Mouse (Mus musculus): ENCODE data around the gene Hes1. TPM values are rescaled to one million over a fixed set of nuclear protein-coding genes. Genes with fewer than 3 reads are reported as not detected.
A peak's percentile ranks its signal among the peaks of the same experiment; 100 is the strongest.

Gene Hes1
- polyA plus RNA-seq, 1 experiment, result 106 TPM

- no peak overlapping the region for H3K27ac ChIP-seq (ENCODE audit: insufficient read depth, low read length)
- TF ChIP-seq CTCF (IDR thresholded peaks at IDR 0.05; ENCODE audit: borderline replicate concordance, insufficient read depth, low read length) (no peak), POLR2A (IDR thresholded peaks at IDR 0.05; ENCODE audit: low read depth, low read length) (no peak)
- peaks cover 5% of the 10 kb centered on the region for H3K4me1 ChIP-seq (ENCODE audit: control insufficient read depth, insufficient read depth, low read length)
- H3K4me3 ChIP-seq (ENCODE audit: insufficient read depth, low read length), result no peak overlapping the region
Observed at GRCm38 (mm10) chr16:30110466-30110865, 46.3 kb downstream of the Hes1 start.

GRCm38 (mm10) chr16:30111069-30111468 lies 46.9 kb downstream of the Hes1 start:
- Histone ChIP-seq H3K27ac (ENCODE audit: insufficient read depth, low read length) (peak overlapping the region; percentile 73), H3K4me3 (ENCODE audit: insufficient read depth, low read length) (no peak overlapping the region), H3K4me1 (ENCODE audit: control insufficient read depth, insufficient read depth, low read length) (peaks cover 5% of the 10 kb centered on the region)
- TF ChIP-seq POLR2A (IDR thresholded peaks at IDR 0.05; ENCODE audit: low read depth, low read length) (no peak), CTCF (IDR thresholded peaks at IDR 0.05; ENCODE audit: borderline replicate concordance, insufficient read depth, low read length) (no peak)

GRCm38 (mm10) chr16:30111566-30111965 lies 47.4 kb downstream of the Hes1 start:
- H3K27ac ChIP-seq (ENCODE audit: insufficient read depth, low read length), result peak overlapping the region; percentile 73
- no peak overlapping the region for H3K4me3 ChIP-seq (ENCODE audit: insufficient read depth, low read length)
- no peak for TF ChIP-seq CTCF (IDR thresholded peaks at IDR 0.05; ENCODE audit: borderline replicate concordance, insufficient read depth, low read length)
- no peak for TF ChIP-seq POLR2A (IDR thresholded peaks at IDR 0.05; ENCODE audit: low read depth, low read length)
- peaks cover 5% of the 10 kb centered on the region for H3K4me1 ChIP-seq (ENCODE audit: control insufficient read depth, insufficient read depth, low read length)

GRCm38 (mm10) chr16:30113170-30113569 lies 49.0 kb downstream of the Hes1 start:
- peaks cover 5% of the 10 kb centered on the region for H3K4me1 ChIP-seq (ENCODE audit: control insufficient read depth, insufficient read depth, low read length)
- no peak overlapping the region for H3K4me3 ChIP-seq (ENCODE audit: insufficient read depth, low read length)
- TF ChIP-seq CTCF (IDR thresholded peaks at IDR 0.05; ENCODE audit: borderline replicate concordance, insufficient read depth, low read length) (no peak), POLR2A (IDR thresholded peaks at IDR 0.05; ENCODE audit: low read depth, low read length) (no peak)
- H3K27ac ChIP-seq (ENCODE audit: insufficient read depth, low read length), result no peak overlapping the region

- H3K4me3 ChIP-seq (ENCODE audit: insufficient read depth, low read length), result no peak overlapping the region
- no peak for TF ChIP-seq CTCF (IDR thresholded peaks at IDR 0.05; ENCODE audit: borderline replicate concordance, insufficient read depth, low read length)
- no peak for TF ChIP-seq POLR2A (IDR thresholded peaks at IDR 0.05; ENCODE audit: low read depth, low read length)
- no peak overlapping the region for H3K27ac ChIP-seq (ENCODE audit: insufficient read depth, low read length)
- H3K4me1 ChIP-seq (ENCODE audit: control insufficient read depth, insufficient read depth, low read length), result peaks cover 5% of the 10 kb centered on the region
Observed at GRCm38 (mm10) chr16:30113800-30114199, 49.6 kb downstream of the Hes1 start.

- Histone ChIP-seq H3K27ac (ENCODE audit: insufficient read depth, low read length) (no peak overlapping the region), H3K4me1 (ENCODE audit: control insufficient read depth, insufficient read depth, low read length) (peaks cover 5% of the 10 kb centered on the region)
Observed at GRCm38 (mm10) chr16:30114451-30114850, 50.3 kb downstream of the Hes1 start.

More at GRCm38 (mm10) chr16:30114451-30114850, 50.3 kb downstream of the Hes1 start:
- TF ChIP-seq CTCF (IDR thresholded peaks at IDR 0.05; ENCODE audit: borderline replicate concordance, insufficient read depth, low read length), result no peak
- no peak for TF ChIP-seq POLR2A (IDR thresholded peaks at IDR 0.05; ENCODE audit: low read depth, low read length)
- no peak overlapping the region for H3K4me3 ChIP-seq (ENCODE audit: insufficient read depth, low read length)

Other genes with a start within 250 kb of the Hes1 start
- gene Cpn2, start 203.1 kb downstream of the Hes1 start, polyA plus RNA-seq (2011; ENCODE audit: insufficient read length, low read depth, missing spikeins), result 0.43 and 0.67 TPM in 2 replicates
- gene Lrrc15, start 218.9 kb downstream of the Hes1 start, polyA plus RNA-seq (2011; ENCODE audit: insufficient read length, low read depth, missing spikeins), result 96.3 and 98.3 TPM in 2 replicates
- gene Gp5, start 246.4 kb downstream of the Hes1 start, polyA plus RNA-seq (2011; ENCODE audit: insufficient read length, low read depth, missing spikeins), result 0.54 TPM in 1 of 2 replicates, not detected in the other